Mouse (Mus musculus) MEL (cell line): ENCODE results near the gene Rnf157. TPM values are rescaled to one million over a fixed set of nuclear protein-coding genes. Genes with fewer than 3 reads are reported as not detected.

Source experiments
- DNase-seq: peaks from one replicate; pipeline ENCODE4 v3.0.0; 2011; ENCODE audit warnings: low read depth, low spot score
- H3K27ac ChIP-seq: 2 replicates; pipeline ENCODE4 v1.5.1; 2012; ENCODE audit warnings: low read depth, mild to moderate bottlenecking, control low read depth, low read length, moderate library complexity; ENCODE audit not compliant: control insufficient read depth
- H3K27me3 ChIP-seq, 2 experiments: fragments of 150-350 bp in 1 of 2; sonication (generic) in 1 of 2; 2 replicates each; pipeline ENCODE4 v1.6.1; 2012; ENCODE audit warnings: low read length in 2 of 2, mild to moderate bottlenecking in 2 of 2, improper control_type of control experiment in 1 of 2, moderate library complexity in 1 of 2; ENCODE audit not compliant: insufficient read depth in 2 of 2, control insufficient read depth in 1 of 2
- H3K36me3 ChIP-seq, 2 experiments: 2 replicates each; pipeline ENCODE4 v1.6.1; 2012 to 2014; ENCODE audit warnings: low read length in 2 of 2, improper control_type of control experiment in 1 of 2, inconsistent platforms in 1 of 2, mild to moderate bottlenecking in 1 of 2; ENCODE audit not compliant: insufficient read depth in 2 of 2, control insufficient read depth in 1 of 2
- H3K4me1 ChIP-seq, 2 experiments: fragments of 150-350 bp in 1 of 2; sonication (generic) in 1 of 2; 2 replicates each; pipeline ENCODE4 v1.6.1; 2012; ENCODE audit warnings: low read length in 2 of 2, improper control_type of control experiment in 1 of 2, mild to moderate bottlenecking in 1 of 2; ENCODE audit not compliant: insufficient read depth in 2 of 2, control insufficient read depth in 1 of 2
- H3K4me3 ChIP-seq, 2 experiments: fragments of 150-350 bp in 1 of 2; sonication (generic) in 1 of 2; 2 replicates each; pipeline ENCODE4 v1.5.1; 2012; ENCODE audit warnings: low read depth in 2 of 2, low read length in 2 of 2, mild to moderate bottlenecking in 2 of 2, moderate library complexity in 2 of 2, control low read depth in 1 of 2, improper control_type of control experiment in 1 of 2; ENCODE audit not compliant: control insufficient read depth in 1 of 2, insufficient read depth in 1 of 2
- H3K79me2 ChIP-seq: 2 replicates; pipeline ENCODE4 v1.6.1; 2012; ENCODE audit warnings: mild to moderate bottlenecking, low read length, moderate library complexity; ENCODE audit not compliant: control insufficient read depth, poor library complexity, insufficient read depth
- H3K9ac ChIP-seq: 2 replicates; pipeline ENCODE4 v1.6.1; 2012; ENCODE audit warnings: low read depth, mild to moderate bottlenecking, control low read depth, low read length, moderate library complexity; ENCODE audit not compliant: control insufficient read depth, poor library complexity, severe bottlenecking
- H3K9me3 ChIP-seq: fragments of 150-350 bp; sonication (generic); replicated peaks from 2 replicates; pipeline ENCODE4 v1.6.1; 2012; ENCODE audit warnings: mild to moderate bottlenecking, low read length, improper control_type of control experiment, moderate library complexity; ENCODE audit not compliant: insufficient read depth
- CHD1 ChIP-seq: IDR thresholded peaks from 2 replicates; pipeline ENCODE4 v1.6.1; 2012; ENCODE audit warnings: low read depth, mild to moderate bottlenecking, inconsistent platforms, low read length, improper control_type of control experiment
- CHD2 ChIP-seq: IDR thresholded peaks from 2 replicates; pipeline ENCODE4 v1.6.1; 2011; ENCODE audit warnings: low read length, improper control_type of control experiment
- CTCF ChIP-seq, 3 experiments: IDR thresholded peaks in 2 of 3; conservative IDR thresholded peaks in 1 of 3; 2 replicates each; pipeline ENCODE4 v1.5.1; 2011 to 2012; ENCODE audit warnings: low read length in 3 of 3, low read depth in 2 of 3, mild to moderate bottlenecking in 2 of 3, improper control_type of control experiment in 1 of 3, inconsistent platforms in 1 of 3, mixed read lengths in 1 of 3, moderate library complexity in 1 of 3; ENCODE audit not compliant: control insufficient read depth in 1 of 3, insufficient read depth in 1 of 3, poor library complexity in 1 of 3, severe bottlenecking in 1 of 3
- E2F4 ChIP-seq: IDR thresholded peaks from 2 replicates; pipeline ENCODE4 v1.6.1; 2011; ENCODE audit warnings: low read depth, low read length, improper control_type of control experiment, borderline replicate concordance
- ELF1 ChIP-seq: IDR thresholded peaks from 2 replicates; pipeline ENCODE4 v1.6.1; 2014; ENCODE audit warnings: low read depth, mild to moderate bottlenecking, inconsistent platforms, low read length, improper control_type of control experiment, moderate library complexity
- EP300 ChIP-seq, 2 experiments: IDR thresholded peaks; 2 replicates each; pipeline ENCODE4 v1.6.1; 2011; ENCODE audit warnings: improper control_type of control experiment in 2 of 2, low read length in 2 of 2, low read depth in 1 of 2, mild to moderate bottlenecking in 1 of 2
- ETS1 ChIP-seq: IDR thresholded peaks from 2 replicates; pipeline ENCODE4 v1.6.1; 2012; ENCODE audit warnings: low read depth, mild to moderate bottlenecking, inconsistent platforms, low read length, improper control_type of control experiment, moderate library complexity
- GABPA ChIP-seq: IDR thresholded peaks from 2 replicates; pipeline ENCODE4 v1.6.1; 2012; ENCODE audit warnings: low read depth, mild to moderate bottlenecking, inconsistent platforms, low read length, improper control_type of control experiment, moderate library complexity
- GATA1 ChIP-seq: IDR thresholded peaks from 2 replicates; pipeline ENCODE4 v1.6.1; 2011; ENCODE audit warnings: low read depth, low read length, improper control_type of control experiment
- HCFC1 ChIP-seq: IDR thresholded peaks from 2 replicates; pipeline ENCODE4 v1.6.1; 2012; ENCODE audit warnings: low read depth, mild to moderate bottlenecking, inconsistent platforms, low read length, improper control_type of control experiment, moderate library complexity
- JUND ChIP-seq: IDR thresholded peaks from 2 replicates; pipeline ENCODE4 v1.6.1; 2011; ENCODE audit warnings: low read depth, mild to moderate bottlenecking, improper control_type of control experiment, low read length
- KAT2A ChIP-seq: conservative IDR thresholded peaks from 2 replicates; pipeline ENCODE4 v1.6.1; 2012; ENCODE audit warnings: low read depth, low read length, improper control_type of control experiment, inconsistent platforms
- MAFK ChIP-seq: IDR thresholded peaks from 2 replicates; pipeline ENCODE4 v1.6.1; 2011; ENCODE audit warnings: low read depth, mild to moderate bottlenecking, low read length, improper control_type of control experiment, borderline replicate concordance
- MAX ChIP-seq: IDR thresholded peaks from 2 replicates; pipeline ENCODE4 v1.6.1; 2011; ENCODE audit warnings: low read length, improper control_type of control experiment
- MAZ ChIP-seq: IDR thresholded peaks from 2 replicates; pipeline ENCODE4 v1.6.1; 2012; ENCODE audit warnings: low read depth, mild to moderate bottlenecking, inconsistent platforms, low read length, improper control_type of control experiment
- MXI1 ChIP-seq: IDR thresholded peaks from 2 replicates; pipeline ENCODE4 v1.6.1; 2011; ENCODE audit warnings: mild to moderate bottlenecking, low read depth, low read length, improper control_type of control experiment
- MYB ChIP-seq: IDR thresholded peaks from 2 replicates; pipeline ENCODE4 v1.6.1; 2011; ENCODE audit warnings: mild to moderate bottlenecking, low read depth, low read length, improper control_type of control experiment
- MYC ChIP-seq: IDR thresholded peaks from 2 replicates; pipeline ENCODE4 v1.6.1; 2011; ENCODE audit warnings: low read depth, mild to moderate bottlenecking, low read length, improper control_type of control experiment, moderate library complexity
- NELFE ChIP-seq: IDR thresholded peaks from 2 replicates; pipeline ENCODE4 v1.6.1; 2011; ENCODE audit warnings: low read depth, low read length, improper control_type of control experiment
- NRF1 ChIP-seq: IDR thresholded peaks from 2 replicates; pipeline ENCODE4 v1.6.1; 2014; ENCODE audit warnings: low read depth, mild to moderate bottlenecking, inconsistent platforms, low read length, improper control_type of control experiment, moderate library complexity; ENCODE audit not compliant: poor library complexity, insufficient read depth, severe bottlenecking
- POLR2AphosphoS2 ChIP-seq: IDR thresholded peaks from 2 replicates; pipeline ENCODE4 v1.6.1; 2011; ENCODE audit warnings: low read length, improper control_type of control experiment
- POLR2AphosphoS5 ChIP-seq: IDR thresholded peaks from 2 replicates; pipeline ENCODE4 v1.6.1; 2012; ENCODE audit warnings: low read depth, borderline replicate concordance, mild to moderate bottlenecking, inconsistent platforms, low read length, moderate library complexity, mixed read lengths
- RAD21 ChIP-seq: IDR thresholded peaks from 2 replicates; pipeline ENCODE4 v1.6.1; 2011; ENCODE audit warnings: mild to moderate bottlenecking, low read depth, low read length, improper control_type of control experiment
- RCOR1 ChIP-seq: IDR thresholded peaks from 2 replicates; pipeline ENCODE4 v1.6.1; 2012; ENCODE audit warnings: low read depth, mild to moderate bottlenecking, inconsistent platforms, low read length, improper control_type of control experiment
- SIN3A ChIP-seq: IDR thresholded peaks from 2 replicates; pipeline ENCODE4 v1.6.1; 2012; ENCODE audit warnings: low read length, improper control_type of control experiment, inconsistent platforms
- SMC3 ChIP-seq: IDR thresholded peaks from 2 replicates; pipeline ENCODE4 v1.6.1; 2011; ENCODE audit warnings: low read depth, low read length, improper control_type of control experiment
- TAL1 ChIP-seq: IDR thresholded peaks from 2 replicates; pipeline ENCODE4 v1.6.1; 2012; ENCODE audit warnings: mild to moderate bottlenecking, inconsistent platforms, low read length, moderate library complexity, mixed read lengths
- TBP ChIP-seq: IDR thresholded peaks from 2 replicates; pipeline ENCODE4 v1.8.0; 2011; ENCODE audit warnings: low read depth, low read length, improper control_type of control experiment
- TCF12 ChIP-seq: IDR thresholded peaks from 2 replicates; pipeline ENCODE4 v1.6.1; 2014; ENCODE audit warnings: low read depth, mild to moderate bottlenecking, inconsistent platforms, low read length, improper control_type of control experiment, moderate library complexity
- USF1 ChIP-seq: IDR thresholded peaks from 2 replicates; pipeline ENCODE4 v1.6.1; 2014; ENCODE audit warnings: low read depth, mild to moderate bottlenecking, inconsistent platforms, low read length, improper control_type of control experiment, moderate library complexity
- USF2 ChIP-seq, 2 experiments: IDR thresholded peaks; 2 replicates each; pipeline ENCODE4 v1.6.1; 2011 to 2012; ENCODE audit warnings: improper control_type of control experiment in 2 of 2, low read length in 2 of 2, borderline replicate concordance in 1 of 2, inconsistent platforms in 1 of 2, low read depth in 1 of 2, mild to moderate bottlenecking in 1 of 2; ENCODE audit not compliant: insufficient read depth in 1 of 2
- ZC3H11A ChIP-seq: IDR thresholded peaks from 2 replicates; pipeline ENCODE4 v1.6.1; 2012; ENCODE audit warnings: low read depth, mild to moderate bottlenecking, inconsistent platforms, low read length, improper control_type of control experiment
- ZMIZ1 ChIP-seq: IDR thresholded peaks from 2 replicates; pipeline ENCODE4 v1.6.1; 2012; ENCODE audit warnings: low read depth, mild to moderate bottlenecking, inconsistent platforms, low read length, improper control_type of control experiment, moderate library complexity
- ZNF384 ChIP-seq: IDR thresholded peaks from 2 replicates; pipeline ENCODE4 v1.6.1; 2012; ENCODE audit warnings: low read depth, mild to moderate bottlenecking, inconsistent platforms, low read length, improper control_type of control experiment
- polyA plus RNA-seq, 2 experiments: library from polyadenylated mRNA; stranded (reverse) in 1 of 2; unstranded in 1 of 2; fragments of >175 nt in 1 of 2; fragments of >200 nt in 1 of 2; gene quantifications; 2 replicates each; pipeline versions ENCODE4 v1.2.1 to v1.2.4; 2012; ENCODE audit warnings: low replicate concordance in 2 of 2, low read depth in 1 of 2; ENCODE audit not compliant: insufficient read length in 2 of 2, insufficient read depth in 1 of 2, missing spikeins in 1 of 2
- total RNA-seq: library from RNA; depleted of rRNA; stranded (reverse); fragments of 300-350 nt; gene quantifications from 2 replicates; pipeline ENCODE4 v1.2.3, GENCODE M21; 2012

The Rnf157 gene
- total and polyA plus RNA-seq, 3 experiments: 7.5 to 10.9 TPM; not detected in 1

- H3K4me1 ChIP-seq: peaks cover 22 to 50% of the 10 kb centered on the region in 2 experiments
- peak; percentile 65 for DNase-seq
- H3K36me3 ChIP-seq: peaks cover 0 to 43% of the 10 kb centered on the region in 2 experiments; a peak in 2 of 4 replicates
- H3K27ac ChIP-seq: peak overlapping the region; percentile 62
- peak overlapping the region; percentile 16 to 34 for H3K4me3 ChIP-seq
- H3K27me3 ChIP-seq: no peaks in the 10 kb centered on the region
- H3K9ac ChIP-seq: peak overlapping the region; percentile 46
- H3K79me2 ChIP-seq: no peaks in the 10 kb centered on the region
- no peaks in the 10 kb centered on the region for H3K9me3 ChIP-seq
- TF ChIP-seq RCOR1 (no peak; the same call in 1 of the 2 replicates), GATA1 (no peak; the same call in 1 of the 2 replicates), GABPA (no peak), USF2 (IDR thresholded peaks at IDR 0.05; ENCODE audit: borderline replicate concordance in 1 of 2, insufficient read depth in 1 of 2, low read depth in 1 of 2, low read length in 2 of 2) (0 out of 4 replicates have a peak, but pooled peaks of 1 of the 2 experiments have one; percentile 13), CTCF (IDR thresholded peaks at IDR 0.05 in 2 of 3, conservative IDR thresholded peaks at IDR 0.05 in 1 of 3; ENCODE audit: control insufficient read depth in 1 of 3, insufficient read depth in 1 of 3, low read depth in 2 of 3, low read length in 3 of 3, poor library complexity in 1 of 3, severe bottlenecking in 1 of 3) (no peak), MAFK (no peak), USF1 (no peak), TCF12 (no peak), JUND (no peak), CHD2 (no peak), ETS1 (peak; percentile 66), E2F4 (no peak), MXI1 (peak; percentile 64), MAZ (peak; percentile 39; the same call in 1 of the 2 replicates), ELF1 (0 out of 2 replicates have a peak, but pooled peaks have one; percentile 17), HCFC1 (peak; percentile 32; the same call in 1 of the 2 replicates), KAT2A (no peak), SMC3 (no peak), SIN3A (peak; percentile 49; the same call in 1 of the 2 replicates), POLR2AphosphoS5 (no peak), MYB (no peak), NELFE (0 out of 2 replicates have a peak, but pooled peaks have one; percentile 36), MAX (peak; percentile 60), TAL1 (peak; percentile 25; the same call in 1 of the 2 replicates), ZC3H11A (no peak), NRF1 (no peak), RAD21 (no peak), TBP (0 out of 2 replicates have a peak, but pooled peaks have one; percentile 29), ZMIZ1 (peak; percentile 23; the same call in 1 of the 2 replicates), EP300 (IDR thresholded peaks at IDR 0.05; ENCODE audit: low read depth in 1 of 2, low read length in 2 of 2) (peak; percentile 36 to 63; a peak in 3 of 4 replicates), MYC (peak; percentile 47; the same call in 1 of the 2 replicates), ZNF384 (no peak), CHD1 (0 out of 2 replicates have a peak, but pooled peaks have one; percentile 73), POLR2AphosphoS2 (no peak)
These were observed 16.3 kb upstream of the Rnf157 start for GRCm38 (mm10) chr11:116428872-116429859.
